Mouse (Mus musculus): ENCODE results near the gene Gm10112. TPM values are rescaled to one million over a fixed set of nuclear protein-coding genes. Genes with fewer than 3 reads are reported as not detected.

Gene Gm10112
- polyA plus RNA-seq (2017; shearing (Covaris generic)) = not detected

DNA sequence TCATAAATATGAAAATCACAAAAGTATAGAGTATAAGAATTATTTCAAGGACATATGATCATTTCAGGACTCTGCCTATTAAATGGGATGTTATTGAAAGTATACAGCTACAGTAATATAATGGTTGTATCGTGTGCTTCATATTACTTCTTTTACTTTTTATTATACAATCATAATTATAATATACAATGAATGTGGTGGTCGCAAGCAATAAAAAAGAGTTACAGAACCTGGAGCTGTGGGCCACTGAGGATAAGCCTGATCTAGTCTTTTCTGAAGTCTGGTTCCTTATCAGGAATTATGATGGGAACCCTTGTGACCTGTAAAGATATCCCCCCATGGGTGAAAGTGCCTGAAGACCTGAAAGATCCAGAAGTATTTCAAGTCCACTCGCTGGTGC is at the start of gene Gm10112:
TSS of gene Gm10112 (plus strand) at position 301 of the 400 bp plus-strand sequence.

Other genes with a start within 250 kb of the Gm10112 start
- gene Cylc1, start 57.9 kb upstream of the Gm10112 start, polyA plus RNA-seq (2017; shearing (Covaris generic)) = not detected